Mouse (Mus musculus): ENCODE measurements at regions not wholly inside any gene's neighbourhood (a gene's known extent, or its start where the extent isn't known, plus 50 kb on each side); places are given as distances from the start of the nearest gene placed in this dataset.

DNA sequence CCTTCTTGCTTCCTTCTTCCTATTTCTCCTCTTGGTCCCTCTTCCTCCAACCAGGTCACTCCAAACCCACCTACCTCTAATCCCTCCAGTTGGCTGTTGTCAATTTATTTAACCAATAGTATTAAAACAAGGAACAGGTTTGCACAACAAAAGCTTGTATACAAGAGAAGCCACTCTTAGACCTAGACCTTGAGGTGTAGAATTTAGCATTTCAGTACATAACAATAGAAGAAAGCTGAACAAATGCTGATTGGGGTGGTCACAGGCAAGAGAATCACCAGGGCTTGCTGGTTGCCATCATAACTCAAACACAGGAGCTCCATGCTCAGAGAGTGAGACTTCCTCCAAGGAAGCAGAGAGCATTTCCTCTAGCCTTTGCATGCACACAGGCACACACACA is 272.2 kb downstream of the Slc30a10 start:
- DNase-seq: no peak

DNA sequence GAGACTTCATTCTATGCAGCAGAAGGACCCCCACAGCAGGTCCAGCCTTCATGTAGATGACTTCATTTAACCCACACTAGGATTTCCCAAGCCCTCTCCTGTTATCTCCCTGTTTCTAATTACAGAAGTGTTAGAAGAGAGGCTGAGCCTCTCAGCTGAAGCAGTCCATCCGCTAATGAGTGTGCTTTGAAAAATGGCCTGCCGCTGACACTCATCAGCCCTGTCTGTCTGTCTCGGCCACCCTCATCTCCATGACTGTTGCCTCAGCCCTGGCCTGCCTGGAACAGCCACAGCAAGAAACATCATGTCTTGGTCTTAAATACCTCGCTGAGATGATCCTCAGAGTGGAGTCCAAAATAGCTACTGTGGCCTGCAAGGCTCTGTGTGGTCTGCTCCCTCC is 273.1 kb downstream of the Slc30a10 start:
- no peak for DNase-seq

DNA sequence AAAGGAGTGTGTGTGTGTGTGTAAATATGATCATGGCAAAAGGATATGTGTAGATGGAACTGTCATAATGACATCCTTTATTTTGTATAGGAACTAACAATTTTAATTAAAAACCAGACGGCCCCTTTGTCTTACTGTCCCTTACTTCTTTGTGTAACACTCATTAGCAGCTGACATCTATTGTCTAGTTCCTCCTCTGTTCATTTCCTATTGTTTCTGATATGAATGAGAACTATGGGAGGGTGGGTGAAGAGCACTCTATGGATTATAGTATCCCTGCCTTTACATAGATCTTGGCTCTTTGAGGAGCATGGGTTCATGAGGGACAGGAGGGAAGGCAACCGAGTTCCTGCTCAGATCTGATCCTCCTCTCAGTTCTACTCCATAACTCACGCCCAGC is 273.8 kb downstream of the Slc30a10 start:
- DNase-seq: no peak

DNA sequence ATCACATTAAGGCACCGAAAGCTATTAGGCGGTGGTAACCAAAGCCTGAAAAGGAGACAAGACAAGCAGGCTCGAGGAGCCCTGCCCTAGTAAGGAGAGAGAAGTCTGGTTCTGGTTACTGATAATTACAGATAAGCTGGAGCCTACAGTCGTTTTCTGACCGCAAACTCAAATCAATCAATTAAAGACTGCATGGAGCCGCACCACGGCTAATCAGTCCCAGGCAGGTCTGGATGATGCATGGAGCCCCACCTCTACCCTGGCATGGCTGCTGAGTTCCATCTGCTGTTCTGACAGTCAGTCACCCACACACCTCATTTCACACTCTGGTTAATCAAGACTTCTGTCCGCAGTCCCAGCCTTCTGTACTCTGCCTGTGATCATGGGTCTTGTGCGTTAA is 276.4 kb downstream of the Slc30a10 start:
- no peak for DNase-seq

DNA sequence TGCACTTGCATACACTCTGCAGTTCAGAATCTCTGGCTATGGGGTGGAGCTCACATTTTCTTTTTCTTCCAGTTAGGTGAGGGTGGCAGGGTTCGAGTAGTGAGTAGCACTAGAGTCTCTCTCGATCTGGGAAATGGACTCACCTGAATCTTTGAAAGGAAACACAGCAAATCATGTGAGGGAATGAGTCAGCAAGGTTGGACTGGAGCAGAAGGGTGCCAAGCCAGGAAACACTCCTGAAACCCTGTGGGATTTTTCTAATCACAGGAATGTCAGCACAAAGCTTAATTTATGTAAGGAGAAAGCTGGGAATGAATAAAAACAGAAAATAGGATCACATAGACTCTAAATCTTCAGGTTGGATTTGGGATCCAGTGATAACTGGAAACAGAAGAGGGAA is 282.1 kb downstream of the Slc30a10 start:
- no peak for DNase-seq

DNA sequence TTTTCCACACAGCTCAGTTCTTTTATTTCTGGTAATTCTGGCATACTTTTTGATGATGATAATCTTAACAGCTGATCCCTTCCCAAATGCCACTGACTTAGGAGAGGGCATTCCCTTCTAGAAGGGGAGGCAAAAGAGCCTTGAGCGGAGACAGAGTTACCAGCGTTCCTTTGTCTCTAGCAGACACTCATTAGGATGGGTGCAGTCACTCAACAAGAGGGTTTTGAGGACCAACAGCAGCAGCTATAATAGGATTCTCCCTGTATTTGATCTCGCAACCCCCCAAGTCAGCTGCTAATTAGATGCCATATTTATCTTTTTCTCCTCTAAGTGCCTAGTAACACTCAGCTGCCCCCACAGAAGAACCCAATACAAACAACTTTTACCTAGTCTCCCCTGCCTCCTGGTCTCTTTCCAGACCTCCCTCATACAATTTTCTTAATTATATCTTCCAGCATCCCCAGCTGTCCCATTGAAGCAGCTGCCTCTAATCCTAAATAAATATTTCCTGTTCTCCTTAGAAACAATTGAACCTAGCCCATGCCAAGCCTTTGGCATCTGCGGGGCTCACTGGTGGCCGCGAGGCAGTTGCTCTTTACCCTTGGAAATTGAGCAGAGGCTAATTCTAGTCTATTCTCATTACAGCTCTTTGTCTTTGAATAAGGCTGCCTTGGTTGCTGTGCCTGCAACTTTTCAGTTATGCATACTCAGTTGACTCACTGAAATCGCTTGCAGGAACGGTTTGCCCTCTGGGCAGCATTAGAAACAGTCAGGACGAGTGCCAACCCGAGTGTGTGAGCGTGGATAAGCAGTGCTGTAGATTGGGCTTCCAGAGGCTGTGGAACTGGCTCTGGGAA is 286.6 kb downstream of the Slc30a10 start:
- no peak for DNase-seq

DNA sequence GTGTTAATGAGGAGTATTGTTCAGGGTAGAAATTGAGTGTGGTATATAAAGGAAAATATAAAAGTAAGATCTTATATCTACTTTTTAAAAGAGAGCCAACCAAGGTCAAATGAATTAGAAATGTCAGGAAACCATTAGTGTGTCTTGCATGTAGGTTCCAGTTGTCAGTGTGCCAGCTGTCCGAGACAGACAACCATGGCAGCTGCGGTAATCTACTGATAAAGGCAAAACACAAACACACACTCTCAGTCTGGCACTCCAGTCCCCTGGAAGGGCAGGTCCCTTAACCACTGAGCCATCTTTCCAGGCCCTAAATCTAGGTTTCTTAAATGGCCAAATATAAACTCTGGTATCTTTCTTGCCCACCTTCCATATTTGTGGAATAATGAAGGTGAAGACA is 294.6 kb downstream of the Slc30a10 start:
- DNase-seq: no peak

DNA sequence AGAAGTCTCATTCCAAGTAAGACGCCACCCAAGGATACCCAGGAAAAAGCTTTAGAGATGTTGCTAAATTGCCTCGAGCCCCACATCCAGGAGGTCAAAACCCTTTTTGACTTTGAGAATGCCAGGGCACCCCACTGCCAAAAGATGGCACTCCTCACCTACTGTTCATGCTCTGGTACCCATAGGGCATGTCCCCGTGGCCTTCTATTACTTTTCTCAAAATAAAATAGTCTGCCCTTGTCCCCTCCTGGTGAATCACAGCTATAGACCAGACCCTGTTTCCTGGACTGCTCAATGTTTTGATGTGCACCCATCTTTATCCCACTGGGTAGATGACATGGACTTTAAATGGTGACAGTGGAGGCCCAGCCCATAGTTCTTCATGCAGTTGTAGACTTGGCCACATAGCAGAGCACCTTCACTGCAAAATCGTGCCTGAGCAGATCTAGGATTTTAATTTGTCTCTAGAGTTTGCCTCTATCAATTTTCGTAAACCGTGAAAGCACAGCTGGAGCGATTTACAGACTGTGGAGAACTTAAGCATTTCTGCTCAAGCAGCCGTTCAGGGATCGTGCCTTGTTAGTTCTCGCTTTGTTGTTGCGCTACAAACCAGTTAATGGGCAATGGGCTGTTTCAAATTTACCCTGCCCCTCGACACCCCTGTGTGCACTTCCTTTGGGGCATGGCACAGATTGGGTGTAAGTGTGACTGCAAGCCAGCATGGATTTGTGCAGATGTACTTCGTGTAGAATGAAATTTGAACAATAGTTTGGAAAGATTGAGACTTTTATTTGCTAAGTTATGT is 300.0 kb downstream of the Slc30a10 start:
- no peak for DNase-seq

DNA sequence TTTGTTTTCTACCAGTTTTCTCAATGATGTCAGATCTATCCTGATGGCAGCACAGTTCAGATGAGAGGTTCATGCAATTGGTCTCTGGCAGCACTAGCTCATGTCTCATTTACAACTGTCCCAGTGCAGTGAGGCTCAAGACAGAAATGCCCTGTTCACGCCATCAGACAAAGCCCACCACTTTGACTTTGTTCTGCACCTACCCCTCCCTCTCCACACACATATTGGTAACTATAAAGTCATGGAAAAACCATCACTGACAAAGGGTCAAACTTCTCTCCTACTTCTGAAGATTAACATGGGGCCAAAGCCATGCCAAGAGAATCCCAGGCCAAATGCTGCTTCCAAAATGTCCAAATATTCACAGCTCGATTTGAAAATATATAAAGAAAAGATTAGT is 302.7 kb downstream of the Slc30a10 start:
- DNase-seq: no peak

DNA sequence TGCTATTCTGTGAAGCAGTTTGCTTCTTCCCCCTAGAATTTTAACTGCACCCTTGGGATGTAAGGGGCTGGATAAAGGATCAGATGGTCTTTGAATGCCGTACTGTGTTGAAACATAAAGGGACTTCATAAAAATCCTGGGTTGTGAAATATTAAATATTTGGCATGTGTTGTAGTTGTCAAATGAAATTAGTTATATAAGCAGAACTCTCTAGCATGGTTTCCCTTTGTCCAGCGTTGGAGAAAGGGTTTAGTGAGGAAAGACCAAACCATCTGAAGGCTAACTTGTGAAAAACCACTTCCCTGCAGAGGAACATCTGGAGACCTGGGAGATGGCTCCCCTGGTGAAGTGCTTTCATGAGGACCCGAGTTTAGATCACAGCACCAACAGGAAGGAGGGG is 319.6 kb downstream of the Slc30a10 start:
- DNase-seq: no peak

DNA sequence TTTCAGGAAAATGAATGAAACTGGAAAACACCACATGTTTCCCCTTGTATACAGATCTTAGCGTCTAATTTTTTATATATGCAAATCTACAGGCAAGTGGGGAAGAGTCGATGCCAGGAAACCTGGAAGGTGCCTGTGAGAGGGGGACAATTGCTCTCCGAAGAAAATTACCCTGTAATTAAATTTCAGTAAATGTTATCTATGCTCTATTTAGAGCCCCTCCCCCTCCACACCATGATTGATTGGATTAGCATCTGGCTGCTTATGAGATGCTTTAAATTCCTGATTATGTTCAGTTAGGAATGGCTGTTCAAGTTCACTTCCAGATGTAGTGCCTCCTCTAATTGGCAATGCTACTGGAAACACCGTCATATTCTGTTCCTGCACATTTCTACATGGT is 325.0 kb downstream of the Slc30a10 start:
- no peak for DNase-seq

DNA sequence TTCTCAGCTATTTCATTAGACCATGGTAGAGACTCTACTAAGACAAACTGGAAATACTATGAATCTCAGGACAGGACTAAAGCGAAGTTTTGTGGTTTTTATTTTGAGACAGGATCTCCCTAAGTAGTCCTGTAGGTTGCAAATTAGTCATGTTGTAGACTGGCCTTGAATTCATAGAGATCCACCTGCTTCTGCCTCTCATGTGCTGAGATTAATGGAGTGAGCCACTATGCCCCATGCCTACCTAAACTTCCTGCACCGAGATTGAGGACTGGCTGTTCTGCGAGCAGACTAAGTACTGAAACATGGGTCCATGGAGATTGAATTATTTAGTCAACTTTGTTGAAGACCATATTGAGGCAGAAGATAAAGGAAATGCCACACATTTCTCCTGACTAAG is 315.0 kb downstream of the Lyplal1 start:
- no peak for DNase-seq

DNA sequence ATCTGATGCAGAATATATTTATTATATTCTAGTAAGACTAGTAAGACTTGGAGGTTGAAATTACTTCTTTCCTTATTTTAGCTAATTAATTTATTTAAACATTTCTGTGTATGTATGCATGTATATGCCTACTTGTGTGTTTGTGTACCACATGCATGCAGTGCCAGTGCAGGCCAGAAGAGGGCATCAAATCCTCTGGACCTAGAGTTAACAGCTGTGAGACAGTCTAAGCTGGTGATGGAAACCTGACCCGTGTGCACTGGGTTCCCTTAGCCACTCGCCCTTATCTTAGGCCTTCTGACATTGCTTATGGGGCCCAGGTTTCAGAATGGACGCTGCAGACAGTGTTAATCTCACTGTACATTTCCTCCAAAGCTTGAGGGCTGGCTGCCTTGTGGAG is 302.2 kb downstream of the Lyplal1 start:
- no peak for DNase-seq

DNA sequence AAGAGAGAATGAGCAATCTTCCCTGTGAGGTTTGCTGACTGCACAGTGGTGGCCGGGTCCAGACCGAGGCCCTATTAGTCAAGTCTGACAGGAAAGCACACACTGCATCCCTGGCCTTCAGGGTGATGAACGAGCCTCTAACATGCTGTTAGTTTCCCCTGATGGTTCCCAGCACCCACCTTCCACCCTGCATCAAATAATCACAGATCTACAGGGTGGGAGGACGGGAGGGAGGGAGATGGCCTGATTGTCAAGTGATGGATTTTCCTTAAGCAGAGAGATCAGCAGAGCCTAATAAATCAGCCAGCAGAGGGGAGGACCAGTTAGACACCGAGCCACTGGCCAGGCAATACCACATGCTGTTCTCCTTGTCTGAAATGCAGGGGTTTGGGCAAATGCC is 298.1 kb downstream of the Lyplal1 start:
- no peak for DNase-seq

DNA sequence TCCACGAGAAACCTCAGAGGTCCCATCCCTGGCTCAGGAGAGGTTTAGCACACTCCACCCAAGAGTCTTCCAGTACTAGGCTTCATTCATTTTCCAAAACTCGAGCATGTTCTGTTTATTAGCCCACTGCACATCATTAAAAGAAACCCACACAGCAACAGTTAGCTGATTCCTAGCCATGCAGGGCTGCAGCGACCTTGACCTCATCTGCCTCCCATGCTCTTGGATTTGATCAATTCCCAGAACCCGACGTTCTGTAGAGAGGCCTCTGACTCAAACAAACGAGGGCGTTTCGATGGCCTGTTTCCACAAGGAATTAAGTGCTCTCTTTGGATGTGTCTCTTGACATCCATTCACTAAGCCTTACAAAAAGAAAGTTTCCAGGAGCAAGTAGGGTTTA is 294.9 kb downstream of the Lyplal1 start:
- no peak for DNase-seq

DNA sequence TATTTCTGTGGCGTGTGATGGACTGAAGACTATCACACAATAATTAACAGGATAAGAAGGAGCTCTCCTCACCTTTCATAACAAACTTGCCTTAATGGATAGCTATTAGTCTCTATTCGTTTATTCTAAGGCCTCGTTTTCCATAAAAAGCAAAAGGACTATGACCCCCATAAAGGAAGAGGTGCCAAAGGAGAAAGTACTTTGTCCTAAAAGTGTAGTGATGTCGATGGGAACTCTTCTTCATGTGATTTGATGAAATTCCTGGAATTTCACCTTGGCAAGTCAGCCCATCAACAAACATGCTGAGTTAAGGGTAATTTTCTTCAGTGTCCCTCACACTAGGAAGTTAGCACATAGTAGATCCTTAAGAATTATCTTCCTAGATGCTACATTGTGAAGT is 293.9 kb downstream of the Lyplal1 start:
- DNase-seq: no peak

DNA sequence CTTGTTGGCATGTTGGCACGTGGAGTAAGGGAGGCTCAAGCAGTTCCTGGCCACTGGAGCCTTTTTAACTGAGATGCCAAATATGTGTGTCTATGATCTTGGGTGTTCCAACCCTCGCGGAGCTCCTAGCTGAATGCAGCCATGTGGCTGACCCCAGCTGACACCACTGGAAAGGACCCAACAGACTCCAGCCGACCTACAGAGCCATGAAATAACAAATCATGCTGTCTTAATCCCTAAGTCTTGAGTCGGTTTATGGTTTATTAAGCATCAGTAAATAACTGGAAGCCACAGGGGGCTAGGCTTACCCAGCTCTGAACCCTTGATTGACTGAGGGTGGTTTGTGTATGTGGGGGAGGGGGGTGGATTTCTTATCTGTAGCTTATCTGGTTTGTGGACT is 293.2 kb downstream of the Lyplal1 start:
- no peak for DNase-seq

DNA sequence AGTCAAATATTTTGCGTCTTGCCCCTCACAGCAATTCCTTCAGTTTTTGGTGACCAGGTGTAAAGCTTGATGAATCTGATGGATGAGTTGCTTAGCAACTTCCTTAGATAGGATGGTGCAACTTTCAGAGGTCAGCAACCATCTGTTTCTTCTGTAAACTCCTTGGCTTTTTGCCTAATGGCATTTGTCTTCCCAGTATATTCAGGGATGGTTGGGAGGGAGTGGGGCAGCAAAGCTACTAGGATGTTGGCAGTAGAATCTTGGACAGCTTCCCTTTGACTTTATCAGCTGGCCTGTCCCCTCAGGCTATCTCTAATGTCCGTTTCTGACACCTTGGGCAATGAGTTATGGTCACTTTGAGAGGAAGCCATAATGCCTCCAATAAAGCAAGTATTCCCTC is 289.1 kb downstream of the Lyplal1 start:
- DNase-seq: no peak

DNA sequence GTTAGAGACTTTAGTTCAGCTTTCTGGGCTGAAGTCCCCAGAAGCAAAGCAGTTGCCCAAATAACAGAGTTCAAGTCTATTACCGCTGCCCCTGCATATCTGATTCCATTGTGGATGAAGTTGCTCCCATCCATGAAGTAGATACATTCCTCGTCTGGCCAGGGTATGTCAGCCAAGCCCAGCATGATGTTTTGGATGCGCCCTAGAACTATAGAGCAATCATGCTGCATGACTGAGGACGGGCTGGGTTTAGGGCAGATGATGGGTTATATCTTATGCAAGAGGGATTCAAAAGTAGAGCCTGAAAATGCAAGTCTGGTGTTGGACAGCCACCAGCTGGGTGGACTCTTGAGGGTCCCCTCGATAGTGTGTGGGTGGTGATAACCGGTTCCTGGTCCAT is 288.6 kb downstream of the Lyplal1 start:
- no peak for DNase-seq

DNA sequence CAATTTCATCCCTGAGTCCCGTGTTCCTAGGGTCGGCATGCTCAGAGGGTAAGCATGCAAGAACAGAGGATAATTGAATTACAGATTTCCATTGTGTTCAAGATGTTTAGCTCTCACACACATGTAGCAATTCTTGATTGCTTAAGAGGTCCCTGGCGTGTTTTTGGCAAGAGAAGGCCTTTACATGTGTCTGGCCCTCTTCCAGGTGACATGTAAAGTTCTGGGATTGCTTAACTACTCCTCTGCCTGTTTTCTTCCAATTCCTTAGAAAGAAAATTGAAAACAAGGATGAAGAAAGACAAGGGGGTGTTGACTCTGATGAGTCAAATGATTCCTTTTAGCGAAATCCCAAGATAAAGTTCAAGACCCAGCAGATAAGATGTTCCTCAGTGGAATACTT is 285.1 kb downstream of the Lyplal1 start:
- no peak for DNase-seq

DNA sequence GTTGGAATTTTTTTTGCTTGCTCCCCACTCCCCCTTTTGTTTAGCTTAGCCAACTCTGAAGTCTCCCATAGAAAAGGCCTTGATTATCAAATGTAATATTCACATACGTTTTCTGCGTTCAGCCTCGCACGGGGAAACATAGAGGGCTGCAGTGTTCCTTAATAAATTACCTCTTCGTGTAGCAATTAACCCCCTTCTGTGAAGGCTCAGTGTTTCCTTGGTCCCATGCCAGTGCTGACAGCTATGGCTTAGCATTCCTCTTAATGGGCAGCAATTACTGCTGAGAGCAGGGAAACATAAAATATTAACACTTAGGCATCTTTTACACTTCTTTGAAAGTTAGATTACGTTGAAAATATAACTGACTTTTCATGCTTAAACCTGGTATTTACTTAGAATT is 282.9 kb downstream of the Lyplal1 start:
- DNase-seq: no peak

DNA sequence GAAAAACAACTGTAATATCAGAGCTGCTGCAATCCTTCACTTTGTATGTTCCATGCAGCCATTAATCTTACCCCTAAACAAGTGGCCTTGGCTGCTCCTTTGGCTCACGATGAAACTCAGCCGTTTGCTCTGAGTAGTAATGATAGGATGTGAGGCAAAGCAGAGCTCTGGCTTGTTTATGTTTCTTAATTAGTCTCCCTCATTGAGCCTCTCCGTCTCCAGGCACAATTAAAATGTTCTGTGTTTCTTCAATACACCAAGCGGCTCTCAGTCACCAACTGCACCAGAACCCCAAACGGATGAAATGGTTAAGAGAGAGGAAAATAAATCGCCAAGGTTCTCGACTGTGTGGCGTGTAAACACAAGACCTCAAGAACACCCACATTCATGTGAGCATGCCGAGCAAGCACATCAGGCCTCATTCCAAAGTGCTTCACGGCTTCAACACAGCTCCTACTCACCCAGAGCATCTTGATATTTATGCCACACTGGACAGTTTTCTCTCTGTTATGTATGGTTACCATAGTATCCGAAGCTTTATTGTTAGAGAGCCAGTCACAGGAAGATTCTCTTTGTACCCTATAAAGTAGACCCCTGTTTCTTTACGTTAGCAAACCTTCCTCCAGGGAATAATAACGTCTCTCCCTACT is 280.4 kb downstream of the Lyplal1 start:
- no peak for DNase-seq

DNA sequence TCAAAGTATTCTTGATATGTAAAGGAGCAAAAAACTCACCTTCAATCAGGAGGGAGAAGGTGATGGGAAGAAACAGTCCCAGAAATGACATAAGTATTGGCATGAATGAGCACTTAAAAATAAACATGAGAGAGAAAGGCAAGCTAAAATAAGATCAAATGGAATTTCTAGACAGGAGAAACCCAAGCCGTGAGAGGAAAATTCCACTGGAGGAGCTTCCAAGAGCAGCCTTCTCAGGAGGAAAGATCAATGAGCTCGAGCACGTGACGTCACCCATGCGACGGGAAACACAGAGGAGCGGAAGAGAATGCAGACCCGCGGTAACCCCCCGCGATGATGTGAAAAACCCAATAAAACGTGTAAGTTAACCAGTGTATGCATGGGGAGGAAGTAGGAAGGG is 274.6 kb downstream of the Lyplal1 start:
- no peak for DNase-seq

DNA sequence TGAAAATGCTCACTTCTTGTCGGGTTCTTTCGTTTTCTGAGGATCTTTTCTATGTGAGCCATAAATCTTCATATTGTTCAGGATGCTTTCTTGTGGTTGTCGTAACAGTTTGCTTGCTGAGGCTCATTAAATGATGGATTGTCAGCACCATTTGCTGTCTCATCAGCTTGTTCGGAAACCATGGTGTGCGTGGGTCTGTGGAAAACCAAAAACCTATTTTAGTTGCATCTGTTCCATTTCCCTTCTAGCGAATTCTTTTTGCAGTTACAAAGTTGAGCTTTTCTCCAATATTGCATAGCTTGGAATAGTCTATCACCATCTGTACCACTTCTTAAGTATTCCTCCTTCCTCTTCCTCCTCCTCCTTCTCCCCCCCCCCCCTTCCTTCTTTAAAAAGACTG is 269.9 kb downstream of the Lyplal1 start:
- no peak for DNase-seq
